Comparison of ENCODE assay signal across 9 mouse cellular contexts in genomic region chr2:18695163-18695562, GRCm38 (mm10). TPM values are rescaled to one million over a fixed set of nuclear protein-coding genes. Genes with fewer than 3 reads are reported as not detected.
DNase-seq lines count a peak whose midpoint lies in the region; ATAC-seq and TF ChIP-seq lines count a peak whose summit lies in the region.
"Had no signal": no experiment of that assay in that cellular context is flagged by ENCODE, and none has a peak within 500 bp of the region (broad histone marks: within the 10 kb centered on the region; RNA-seq: fewer than 3 reads in every experiment).

No protein-coding gene starts in this region.

- H3K4me1 ChIP-seq in hindbrain, embryonic 14.5 days (replicated peaks; ENCODE audit: control insufficient read depth, insufficient read depth, low read length), result peaks cover 13% of the 10 kb centered on the region; the same call in 1 of the 2 replicates
- no peaks in the 10 kb centered on the region for H3K4me1 ChIP-seq in hindbrain, embryonic 11.5 days (replicated peaks; ENCODE audit: control insufficient read depth, insufficient read depth, low read length)
- peaks cover 7% of the 10 kb centered on the region for H3K4me1 ChIP-seq in limb, embryonic 14.5 days (ENCODE audit: control insufficient read depth, insufficient read depth, low read length)

- H3K27ac ChIP-seq in hindbrain, embryonic 14.5 days, result no peak overlapping the region
- H3K27ac ChIP-seq in hindbrain, embryonic 11.5 days (ENCODE audit: low read depth, low read length), result no peak overlapping the region
- H3K27ac ChIP-seq in limb, embryonic 14.5 days (replicated peaks; ENCODE audit: low read depth, low read length), result no peak overlapping the region

- H3K4me2 ChIP-seq in hindbrain, embryonic 14.5 days (replicated peaks), result peak overlapping the region; percentile 89; the same call in 1 of the 2 replicates
- no peak overlapping the region for H3K4me2 ChIP-seq in hindbrain, embryonic 11.5 days (replicated peaks; ENCODE audit: low read depth, low read length)
- peak overlapping the region; percentile 92; the same call in 1 of the 2 replicates for H3K4me2 ChIP-seq in limb, embryonic 14.5 days (replicated peaks; ENCODE audit: low read depth, low read length, severe bottlenecking)

- H3K4me3 ChIP-seq in hindbrain, embryonic 14.5 days (replicated peaks; ENCODE audit: low read length), result no peak overlapping the region
- no peak overlapping the region for H3K4me3 ChIP-seq in hindbrain, embryonic 11.5 days (ENCODE audit: low read depth, low read length)
- no peak overlapping the region for H3K4me3 ChIP-seq in limb, embryonic 14.5 days (replicated peaks; ENCODE audit: low read length)

- no peak for DNase-seq in hindbrain, embryonic 14.5 days (ENCODE audit: low spot score)
- no peak for DNase-seq in hindbrain, embryonic 11.5 days (ENCODE audit: low spot score)
- peak; percentile 5 for DNase-seq in thymus, postnatal 0 days (ENCODE audit: low spot score)
- no peak for DNase-seq in thymus, adult 18-20 months
- no peak for DNase-seq in limb, embryonic 14.5 days (ENCODE audit: low spot score)
- no peak for DNase-seq in frontal cortex, postnatal 25 days (ENCODE audit: low spot score in 2 of 2)
- DNase-seq in cerebellum, adult 11 months, result no peak
- DNase-seq: kidney, postnatal 10 days had no signal

- no peaks in the 10 kb centered on the region for H3K9me3 ChIP-seq in hindbrain, embryonic 14.5 days (ENCODE audit: control insufficient read depth, low read length)
- no peaks in the 10 kb centered on the region for H3K9me3 ChIP-seq in hindbrain, embryonic 11.5 days (ENCODE audit: control insufficient read depth, low read length)
- no peaks in the 10 kb centered on the region for H3K9me3 ChIP-seq in limb, embryonic 14.5 days (ENCODE audit: control insufficient read depth, low read length)

- no peak for TF ChIP-seq POLR2A in limb, embryonic 14.5 days (IDR thresholded peaks at IDR 0.05; ENCODE audit: borderline replicate concordance, extremely low read depth, insufficient read depth, insufficient read length)

- peaks cover 86% of the 10 kb centered on the region for H3K27me3 ChIP-seq in hindbrain, embryonic 14.5 days (ENCODE audit: control insufficient read depth, insufficient read depth, low read length)
- H3K27me3 ChIP-seq in hindbrain, embryonic 11.5 days (ENCODE audit: control insufficient read depth, insufficient read depth, low read length), result peaks cover 52% of the 10 kb centered on the region
- H3K27me3 ChIP-seq in limb, embryonic 14.5 days (ENCODE audit: control insufficient read depth, insufficient read depth, low read length), result peaks cover 83% of the 10 kb centered on the region

- 3% methylated on average over 8 of the region's 8 CpGs for WGBS in hindbrain, embryonic 14.5 days
- WGBS in hindbrain, embryonic 11.5 days, result 2% methylated on average over 8 of the region's 8 CpGs
- WGBS in limb, embryonic 14.5 days, result 2% methylated on average over 8 of the region's 8 CpGs

- no peak for ATAC-seq in hindbrain, embryonic 14.5 days (ENCODE audit: low FRiP score)
- no peak for ATAC-seq in hindbrain, embryonic 11.5 days (ENCODE audit: low FRiP score)
- ATAC-seq in limb, embryonic 14.5 days (ENCODE audit: low FRiP score, low read depth), result no peak

- no peak overlapping the region for H3K9ac ChIP-seq in hindbrain, embryonic 14.5 days
- no peak overlapping the region for H3K9ac ChIP-seq in hindbrain, embryonic 11.5 days (ENCODE audit: low read depth, low read length)
- no peak overlapping the region for H3K9ac ChIP-seq in limb, embryonic 14.5 days (ENCODE audit: low read depth, low read length, severe bottlenecking)

- no peaks in the 10 kb centered on the region for H3K36me3 ChIP-seq in hindbrain, embryonic 14.5 days (replicated peaks; ENCODE audit: control insufficient read depth, insufficient read depth)
- no peaks in the 10 kb centered on the region for H3K36me3 ChIP-seq in hindbrain, embryonic 11.5 days (ENCODE audit: control insufficient read depth, insufficient read depth, low read length)
- no peaks in the 10 kb centered on the region for H3K36me3 ChIP-seq in limb, embryonic 14.5 days (ENCODE audit: control insufficient read depth, insufficient read depth, low read length)

RNA-seq across cellular contexts. Expression of gene Spag6, which starts 1.3 kb away (rescaled TPM):
- 0.11 TPM in 1 of 2 replicates, not detected in the other for polyA plus RNA-seq in hindbrain, embryonic 14.5 days (2014; fragmentation: Nextera tagmentation; extraction: Ambion mirVana)
- 0.98 and 1.2 TPM in 2 replicates for polyA plus RNA-seq in hindbrain, embryonic 11.5 days (2014; fragmentation: Nextera tagmentation; extraction: Ambion mirVana)
- not detected in 2 replicates for polyA plus RNA-seq in thymus, postnatal 0 days (2015; fragmentation: Nextera tagmentation; extraction: Ambion mirVana)
- polyA plus RNA-seq in limb, embryonic 14.5 days (2012; rRNA removed), result 0.03 and 0.48 TPM in 2 replicates
- 0.15 TPM in 1 of 2 replicates, not detected in the other for polyA plus RNA-seq in limb, embryonic 14.5 days (2014; fragmentation: Nextera tagmentation; extraction: Ambion mirVana)
- polyA plus RNA-seq: limb, embryonic 11.5 days had no signal

RNA-seq across cellular contexts. Expression of gene Bmi1, which starts 18.3 kb away (rescaled TPM):
- polyA plus RNA-seq in hindbrain, embryonic 14.5 days (2014; fragmentation: Nextera tagmentation; extraction: Ambion mirVana), result 31.3 and 34.3 TPM in 2 replicates
- 40.6 and 48.8 TPM in 2 replicates for polyA plus RNA-seq in hindbrain, embryonic 11.5 days (2014; fragmentation: Nextera tagmentation; extraction: Ambion mirVana)
- 15.7 TPM in 2 replicates for polyA plus RNA-seq in thymus, postnatal 0 days (2015; fragmentation: Nextera tagmentation; extraction: Ambion mirVana)
- polyA plus RNA-seq in limb, embryonic 14.5 days (2012; rRNA removed), result 39.6 and 43.7 TPM in 2 replicates
- polyA plus RNA-seq in limb, embryonic 14.5 days (2014; fragmentation: Nextera tagmentation; extraction: Ambion mirVana), result 28.5 and 34.0 TPM in 2 replicates

RNA-seq across cellular contexts. Expression of gene Commd3, which starts 23.0 kb away (rescaled TPM):
- polyA plus RNA-seq in hindbrain, embryonic 14.5 days (2014; fragmentation: Nextera tagmentation; extraction: Ambion mirVana), result 187 and 198 TPM in 2 replicates
- polyA plus RNA-seq in hindbrain, embryonic 11.5 days (2014; fragmentation: Nextera tagmentation; extraction: Ambion mirVana), result 152 and 161 TPM in 2 replicates
- polyA plus RNA-seq in thymus, postnatal 0 days (2015; fragmentation: Nextera tagmentation; extraction: Ambion mirVana), result 275 and 308 TPM in 2 replicates
- 116 and 146 TPM in 2 replicates for polyA plus RNA-seq in limb, embryonic 14.5 days (2012; rRNA removed)
- polyA plus RNA-seq in limb, embryonic 14.5 days (2014; fragmentation: Nextera tagmentation; extraction: Ambion mirVana), result 233 and 244 TPM in 2 replicates
